Mouse (Mus musculus) cerebellum, adult 2 months (tissue): Measurements from ENCODE around the gene Ino80e. TPM values are rescaled to one million over a fixed set of nuclear protein-coding genes. Genes with fewer than 3 reads are reported as not detected.
A peak's percentile ranks its signal among the peaks of the same experiment; 100 is the strongest.
"Not testable (repeated sequence)": the region's sequence is repeated elsewhere in the genome, so short reads cannot be mapped to it uniquely, and the experiment has no call there.

Experiments used
- DNase-seq, 2 experiments: peaks; one replicate each; pipeline ENCODE4 v3.0.0; 2021
- H3K27ac ChIP-seq: fragments of 200-500 bp; 2 replicates; pipeline ENCODE4 v1.5.1; 2012; ENCODE audit warnings: low read length, control low read depth, inconsistent platforms; ENCODE audit not compliant: insufficient read depth
- H3K27me3 ChIP-seq: fragments of 200-500 bp; 2 replicates; pipeline ENCODE4 v1.6.1; 2012; ENCODE audit warnings: inconsistent platforms, mild to moderate bottlenecking, low read length, moderate library complexity; ENCODE audit not compliant: control insufficient read depth, insufficient read depth
- H3K4me1 ChIP-seq: fragments of 200-500 bp; 2 replicates; pipeline ENCODE4 v1.6.1; 2011; ENCODE audit warnings: low read length; ENCODE audit not compliant: control insufficient read depth, insufficient read depth
- H3K4me3 ChIP-seq: fragments of 200-500 bp; replicated peaks from 2 replicates; pipeline ENCODE3; 2011; ENCODE audit warnings: mild to moderate bottlenecking, low read depth, low read length, control low read depth; ENCODE audit not compliant: insufficient read depth
- CTCF ChIP-seq: fragments of 200-500 bp; IDR thresholded peaks from 2 replicates; pipeline ENCODE4 v1.5.1; 2011; ENCODE audit warnings: low read depth, mild to moderate bottlenecking, control low read depth, low read length, moderate library complexity, borderline replicate concordance; ENCODE audit not compliant: insufficient read depth
- POLR2A ChIP-seq: fragments of 200-500 bp; IDR thresholded peaks from 2 replicates; pipeline ENCODE4 v1.6.1; 2011; ENCODE audit warnings: low read length, control low read depth, borderline replicate concordance; ENCODE audit not compliant: insufficient read depth
- WGBS: fragments of 180-500 bp; shearing (Covaris S2); methylation state at CpG from one replicate; pipeline ENCODE4 v1.1.7; 2018; 5-methylcytosine and 5-hydroxymethylcytosine counted together
- polyA plus RNA-seq: library from polyadenylated mRNA; depleted of rRNA; stranded (reverse); fragments of >200 nt; gene quantifications from 2 replicates; pipeline ENCODE4 v1.2.3, GENCODE M21; 2012; rRNA removed

Gene Ino80e
- 67.3 and 67.6 TPM in 2 replicates for polyA plus RNA-seq

GRCm38 (mm10) chr7:126862147-126862784 lies at the start of gene Ino80e:
Gene Ino80e (minus strand): TSS chr7:126862377.
- TF ChIP-seq CTCF: no peak
- TF ChIP-seq POLR2A: peak; percentile 58; the same call in 1 of the 2 replicates
- H3K4me3 ChIP-seq: peak within 1 kb of the TSS; percentile 96
- H3K27ac ChIP-seq: peak within 1 kb of the TSS; percentile 79
- peak; percentile 95 to 96 for DNase-seq
- H3K27me3 ChIP-seq: no peaks in the 10 kb centered on the region
- WGBS: under 1% methylated on average over 41 of the region's 41 CpGs
- peaks cover 11% of the 10 kb centered on the region; the same call in 1 of the 2 replicates for H3K4me1 ChIP-seq

GRCm38 (mm10) chr7:126905590-126905989 lies 43.4 kb upstream of the Ino80e start:
- 59% methylated on average over 3 of the region's 3 CpGs for WGBS
- no peak for TF ChIP-seq POLR2A
- TF ChIP-seq CTCF: no peak
- H3K27me3 ChIP-seq: no peaks in the 10 kb centered on the region

DNA sequence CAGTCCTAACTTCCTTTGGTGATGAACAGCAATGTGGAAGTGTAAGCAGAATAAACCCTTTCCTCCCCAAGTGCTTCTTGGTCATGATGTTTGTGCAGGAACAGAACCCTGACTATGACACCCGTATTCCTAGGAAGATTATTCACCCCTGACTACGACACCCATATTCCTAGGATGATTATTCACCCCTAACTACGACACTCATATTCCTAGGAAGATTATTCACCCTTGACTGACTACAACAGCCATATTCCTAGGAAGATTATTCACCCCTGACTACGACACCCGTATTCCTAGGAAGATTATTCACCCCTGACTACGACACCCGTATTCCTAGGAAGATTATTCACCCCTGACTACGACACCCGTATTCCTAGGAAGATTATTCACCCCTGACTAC lies 37.6 kb upstream of the Ino80e start:
- DNase-seq, H3K4me3 ChIP-seq, H3K27ac ChIP-seq, H3K27me3 ChIP-seq, H3K4me1 ChIP-seq: not testable (repeated sequence)
- WGBS: 95% methylated on average over 8 of the region's 9 CpGs

More at GRCm38 (mm10) chr7:126905590-126905989, 43.4 kb upstream of the Ino80e start:
- H3K4me3 ChIP-seq: no peak overlapping the region
- H3K27ac ChIP-seq: no peak overlapping the region
- H3K4me1 ChIP-seq: no peaks in the 10 kb centered on the region
- DNase-seq: no peak

GRCm38 (mm10) chr7:126898102-126898990 lies 36.2 kb upstream of the Ino80e start:
- peak overlapping the region; percentile 94 for H3K27ac ChIP-seq
- H3K4me1 ChIP-seq: no peaks in the 10 kb centered on the region; the same call in 1 of the 2 replicates
- no peaks in the 10 kb centered on the region for H3K27me3 ChIP-seq
- peak overlapping the region; percentile 86 for H3K4me3 ChIP-seq
- TF ChIP-seq CTCF: no peak
- peak; percentile 99 for TF ChIP-seq POLR2A
- DNase-seq: peak; percentile 96 to 98
- WGBS: 11% methylated on average over 37 of the region's 37 CpGs

DNA sequence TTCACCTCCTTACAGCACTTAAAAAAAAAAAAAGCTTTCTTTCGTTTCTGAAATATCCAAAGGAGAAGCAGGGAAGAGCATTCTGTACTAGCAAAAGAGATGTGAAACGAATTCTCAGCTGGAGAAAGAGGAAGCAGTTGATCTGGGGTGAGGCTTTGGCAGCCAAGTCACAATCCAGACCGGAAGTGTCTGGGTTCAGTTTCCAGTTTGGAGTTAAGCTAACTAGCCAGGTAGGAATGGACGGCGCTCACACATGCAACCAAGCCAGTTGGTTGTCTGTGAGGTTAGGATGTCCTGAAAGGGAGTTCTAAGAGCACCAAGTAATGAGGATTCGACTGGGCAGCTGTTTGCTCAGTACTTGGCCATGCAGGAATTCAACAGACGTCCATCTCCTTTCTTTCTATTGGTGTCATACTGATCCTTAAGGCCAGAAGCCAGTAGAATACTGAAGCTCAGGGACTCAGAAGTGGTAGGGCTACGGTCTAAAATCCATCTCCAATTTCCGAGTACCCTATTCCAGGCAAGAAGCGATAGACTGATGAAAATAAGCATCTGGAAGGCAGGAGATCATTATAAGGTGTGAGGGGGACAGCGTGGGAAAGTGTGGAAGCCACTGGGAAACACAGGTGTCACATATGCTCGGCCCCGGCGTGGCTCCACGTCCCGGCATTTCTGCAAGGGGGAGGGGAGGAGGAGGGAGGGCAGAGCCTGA lies 35.4 kb upstream of the Ino80e start:
- Histone ChIP-seq H3K27me3 (no peaks in the 10 kb centered on the region), H3K4me3 (peak overlapping the region; percentile 86), H3K27ac (peak overlapping the region; percentile 94), H3K4me1 (no peaks in the 10 kb centered on the region; the same call in 1 of the 2 replicates)
- no peak for DNase-seq
- 6% methylated on average over 16 of the region's 16 CpGs for WGBS
- TF ChIP-seq CTCF (no peak), POLR2A (no peak)

DNA sequence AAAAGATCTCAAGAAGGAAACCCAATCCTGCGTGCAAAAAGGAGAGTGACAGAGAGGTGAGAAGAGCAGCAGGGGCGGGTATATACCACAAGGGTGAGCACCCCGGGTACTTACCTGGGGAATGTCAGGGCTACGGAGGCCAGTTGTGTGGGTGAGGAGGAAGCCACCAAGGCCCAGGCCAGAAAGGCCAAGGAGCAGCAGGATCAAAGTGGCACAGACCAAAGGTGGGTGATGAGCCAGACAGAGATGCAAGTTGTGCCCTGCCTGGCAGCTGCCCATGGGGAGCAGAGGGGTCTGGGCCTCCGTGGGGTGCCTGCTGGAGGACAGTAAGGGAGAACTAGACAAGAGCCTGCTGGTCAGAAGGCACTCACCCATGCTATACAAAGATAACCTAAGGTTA lies 34.7 kb upstream of the Ino80e start:
- no peaks in the 10 kb centered on the region for H3K27me3 ChIP-seq
- H3K27ac ChIP-seq: 0 out of 2 replicates have a peak overlapping the region, but pooled peaks have one; percentile 15
- no peak for TF ChIP-seq CTCF
- H3K4me1 ChIP-seq: no peaks in the 10 kb centered on the region; the same call in 1 of the 2 replicates
- DNase-seq: no peak
- WGBS: 80% methylated on average over 5 of the region's 5 CpGs
- no peak overlapping the region for H3K4me3 ChIP-seq

DNA sequence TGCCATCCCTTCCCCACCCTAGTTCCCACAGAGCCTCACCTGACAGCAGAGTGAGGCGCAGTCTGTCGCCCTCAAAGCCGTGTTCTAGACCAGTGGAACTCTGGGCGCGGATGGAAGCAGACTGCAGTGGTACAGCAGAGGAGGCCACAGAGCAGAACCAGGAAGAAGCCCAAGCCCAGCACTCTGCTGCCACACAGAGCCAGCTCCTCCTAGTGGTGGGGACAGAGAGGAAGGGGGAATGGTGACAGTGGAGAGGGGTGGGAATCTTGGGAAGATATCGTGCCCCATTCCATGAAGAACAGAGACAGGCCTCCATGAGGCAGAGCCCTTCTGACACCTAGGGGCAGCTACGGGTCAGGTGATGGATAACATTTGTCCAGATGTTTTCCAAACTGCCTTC lies 26.7 kb upstream of the Ino80e start:
- DNase-seq: no peak
- TF ChIP-seq POLR2A: no peak
- TF ChIP-seq CTCF: 0 out of 2 replicates have a peak, but pooled peaks have one; percentile 2
- no peak overlapping the region for H3K4me3 ChIP-seq
- WGBS: 56% methylated on average over 7 of the region's 7 CpGs
- H3K4me1 ChIP-seq: no peaks in the 10 kb centered on the region
- H3K27me3 ChIP-seq: no peaks in the 10 kb centered on the region
- H3K27ac ChIP-seq: no peak overlapping the region
